In genomic region chr11:120065291-120065690, GRCm38 (mm10) we compare ENCODE assay signal across 8 mouse cellular contexts. TPM values are rescaled to one million over a fixed set of nuclear protein-coding genes. Genes with fewer than 3 reads are reported as not detected.
DNase-seq lines count a peak whose midpoint lies in the region; ATAC-seq and TF ChIP-seq lines count a peak whose summit lies in the region.

No protein-coding gene starts in this region.

- peak; percentile 81 for TF ChIP-seq CTCF in ES-Bruce4 (IDR thresholded peaks at IDR 0.05; ENCODE audit: low read depth, low read length)

- 39% methylated on average over 10 of the region's 10 CpGs for WGBS in hindbrain, embryonic 10.5 days
- WGBS in hindbrain, embryonic 13.5 days, result 30% methylated on average over 10 of the region's 10 CpGs
- 35% methylated on average over 10 of the region's 10 CpGs for WGBS in heart, embryonic 10.5 days
- WGBS in midbrain, embryonic 10.5 days, result 40% methylated on average over 10 of the region's 10 CpGs

- no peak overlapping the region for H3K27ac ChIP-seq in hindbrain, embryonic 10.5 days
- H3K27ac ChIP-seq in hindbrain, embryonic 13.5 days, result no peak overlapping the region
- H3K27ac ChIP-seq in ES-Bruce4 (ENCODE audit: insufficient read depth, low read length), result no peak overlapping the region
- peak overlapping the region; percentile 67 for H3K27ac ChIP-seq in heart, embryonic 10.5 days
- H3K27ac ChIP-seq in midbrain, embryonic 10.5 days (replicated peaks), result peak overlapping the region; percentile 33; the same call in 1 of the 2 replicates

- H3K4me2 ChIP-seq in hindbrain, embryonic 13.5 days, result no peak overlapping the region

- H3K4me3 ChIP-seq in hindbrain, embryonic 10.5 days, result no peak overlapping the region
- no peak overlapping the region for H3K4me3 ChIP-seq in hindbrain, embryonic 13.5 days
- H3K4me3 ChIP-seq in ES-Bruce4 (ENCODE audit: low read depth, low read length), result no peak overlapping the region
- peak overlapping the region; percentile 34 for H3K4me3 ChIP-seq in heart, embryonic 10.5 days
- no peak overlapping the region for H3K4me3 ChIP-seq in midbrain, embryonic 10.5 days

- peaks cover 74% of the 10 kb centered on the region for H3K36me3 ChIP-seq in hindbrain, embryonic 10.5 days
- H3K36me3 ChIP-seq in hindbrain, embryonic 13.5 days, result peaks cover 74% of the 10 kb centered on the region
- no peaks in the 10 kb centered on the region for H3K36me3 ChIP-seq in ES-Bruce4 (ENCODE audit: control insufficient read depth, insufficient read depth, low read length, poor library complexity, severe bottlenecking)
- peaks cover 61% of the 10 kb centered on the region for H3K36me3 ChIP-seq in heart, embryonic 10.5 days
- H3K36me3 ChIP-seq in midbrain, embryonic 10.5 days, result peaks cover 77% of the 10 kb centered on the region

- peaks cover 55% of the 10 kb centered on the region for H3K4me1 ChIP-seq in hindbrain, embryonic 10.5 days (replicated peaks)
- H3K4me1 ChIP-seq in hindbrain, embryonic 13.5 days (replicated peaks), result peaks cover 14% of the 10 kb centered on the region
- H3K4me1 ChIP-seq in ES-Bruce4 (ENCODE audit: control insufficient read depth, insufficient read depth, low read length), result peaks cover 3% of the 10 kb centered on the region
- peaks cover 52% of the 10 kb centered on the region for H3K4me1 ChIP-seq in heart, embryonic 10.5 days
- peaks cover 19% of the 10 kb centered on the region for H3K4me1 ChIP-seq in midbrain, embryonic 10.5 days

- H3K27me3 ChIP-seq in hindbrain, embryonic 10.5 days (ENCODE audit: insufficient read depth, poor library complexity, severe bottlenecking), result peaks cover 40% of the 10 kb centered on the region
- H3K27me3 ChIP-seq in hindbrain, embryonic 13.5 days, result no peaks in the 10 kb centered on the region
- H3K27me3 ChIP-seq in ES-Bruce4 (ENCODE audit: control insufficient read depth, insufficient read depth, low read length, poor library complexity, severe bottlenecking), result no peaks in the 10 kb centered on the region
- H3K27me3 ChIP-seq in heart, embryonic 10.5 days (ENCODE audit: insufficient read depth, poor library complexity, severe bottlenecking), result peaks cover 17% of the 10 kb centered on the region
- peaks cover 29% of the 10 kb centered on the region for H3K27me3 ChIP-seq in midbrain, embryonic 10.5 days (ENCODE audit: low read depth, poor library complexity, severe bottlenecking)

- H3K9ac ChIP-seq in hindbrain, embryonic 13.5 days, result no peak overlapping the region
- 0 out of 2 replicates have a peak overlapping the region, but pooled peaks have one; percentile 8 for H3K9ac ChIP-seq in ES-Bruce4 (ENCODE audit: low read depth, poor library complexity, severe bottlenecking)

- no peaks in the 10 kb centered on the region for H3K9me3 ChIP-seq in hindbrain, embryonic 10.5 days
- no peaks in the 10 kb centered on the region for H3K9me3 ChIP-seq in hindbrain, embryonic 13.5 days
- no peaks in the 10 kb centered on the region for H3K9me3 ChIP-seq in ES-Bruce4 (replicated peaks; ENCODE audit: control insufficient read depth, insufficient read depth, low read length, poor library complexity, severe bottlenecking)
- H3K9me3 ChIP-seq in heart, embryonic 10.5 days, result no peaks in the 10 kb centered on the region
- H3K9me3 ChIP-seq in midbrain, embryonic 10.5 days (replicated peaks), result no peaks in the 10 kb centered on the region

- no peak for TF ChIP-seq POLR2A in ES-Bruce4 (IDR thresholded peaks at IDR 0.05; ENCODE audit: insufficient read depth, low read length)

- peak; percentile 48 for DNase-seq in hindbrain, embryonic 10.5 days (ENCODE audit: low spot score)
- peak; percentile 75 for DNase-seq in cerebellum, adult 9-10 months
- DNase-seq in heart, embryonic 10.5 days (ENCODE audit: low spot score), result no peak
- peak; percentile 77 for DNase-seq in kidney, postnatal 14 days
- peak; percentile 51 for DNase-seq in midbrain, embryonic 10.5 days (ENCODE audit: low spot score)
- DNase-seq in testis, postnatal 14 days (ENCODE audit: low spot score), result peak; percentile 31

- ATAC-seq in hindbrain, embryonic 13.5 days (ENCODE audit: low FRiP score), result no peak

- TF ChIP-seq EP300 in ES-Bruce4 (IDR thresholded peaks at IDR 0.05; ENCODE audit: insufficient read depth, low read depth, low read length), result no peak

RNA-seq across cellular contexts. Expression of gene Aatk, which starts 18.3 kb away (rescaled TPM):
- 1.6 and 3.2 TPM in 2 replicates for polyA plus RNA-seq in hindbrain, embryonic 10.5 days (2016; fragmentation: Nextera tagmentation; extraction: Ambion mirVana)
- polyA plus RNA-seq in hindbrain, embryonic 13.5 days (2015; fragmentation: Nextera tagmentation; extraction: Ambion mirVana), result 24.1 and 24.3 TPM in 2 replicates
- 0.81 and 1.6 TPM in 2 replicates for polyA plus RNA-seq in ES-Bruce4 (2011; ENCODE audit: insufficient read depth, insufficient read length, low read depth, missing spikeins)
- 0.51 and 0.58 TPM in 2 replicates for polyA plus RNA-seq in heart, embryonic 10.5 days (2016; fragmentation: Nextera tagmentation; extraction: Ambion mirVana)
- 1.2 and 1.9 TPM in 2 replicates for polyA plus RNA-seq in midbrain, embryonic 10.5 days (2016; fragmentation: Nextera tagmentation; extraction: Ambion mirVana)

RNA-seq across cellular contexts. Expression of gene Cep131, which starts 21.3 kb away (rescaled TPM):
- 39.6 and 45.4 TPM in 2 replicates for polyA plus RNA-seq in hindbrain, embryonic 10.5 days (2016; fragmentation: Nextera tagmentation; extraction: Ambion mirVana)
- polyA plus RNA-seq in hindbrain, embryonic 13.5 days (2015; fragmentation: Nextera tagmentation; extraction: Ambion mirVana), result 23.2 and 26.7 TPM in 2 replicates
- 12.2 and 18.7 TPM in 2 replicates for polyA plus RNA-seq in ES-Bruce4 (2011; ENCODE audit: insufficient read depth, insufficient read length, low read depth, missing spikeins)
- polyA plus RNA-seq in heart, embryonic 10.5 days (2016; fragmentation: Nextera tagmentation; extraction: Ambion mirVana), result 21.1 and 29.0 TPM in 2 replicates
- 38.1 and 45.9 TPM in 2 replicates for polyA plus RNA-seq in midbrain, embryonic 10.5 days (2016; fragmentation: Nextera tagmentation; extraction: Ambion mirVana)

RNA-seq across cellular contexts. Expression of gene Tepsin, which starts 33.2 kb away (rescaled TPM):
- polyA plus RNA-seq in hindbrain, embryonic 10.5 days (2016; fragmentation: Nextera tagmentation; extraction: Ambion mirVana), result 21.4 and 25.3 TPM in 2 replicates
- 19.3 and 19.8 TPM in 2 replicates for polyA plus RNA-seq in hindbrain, embryonic 13.5 days (2015; fragmentation: Nextera tagmentation; extraction: Ambion mirVana)
- 12.2 and 15.6 TPM in 2 replicates for polyA plus RNA-seq in ES-Bruce4 (2011; ENCODE audit: insufficient read depth, insufficient read length, low read depth, missing spikeins)
- 21.2 and 23.2 TPM in 2 replicates for polyA plus RNA-seq in heart, embryonic 10.5 days (2016; fragmentation: Nextera tagmentation; extraction: Ambion mirVana)
- 20.0 and 21.2 TPM in 2 replicates for polyA plus RNA-seq in midbrain, embryonic 10.5 days (2016; fragmentation: Nextera tagmentation; extraction: Ambion mirVana)

RNA-seq across cellular contexts. Expression of gene Ndufaf8, which starts 33.4 kb away (rescaled TPM):
- polyA plus RNA-seq in hindbrain, embryonic 10.5 days (2016; fragmentation: Nextera tagmentation; extraction: Ambion mirVana), result 86.4 and 92.2 TPM in 2 replicates
- 52.7 and 57.0 TPM in 2 replicates for polyA plus RNA-seq in hindbrain, embryonic 13.5 days (2015; fragmentation: Nextera tagmentation; extraction: Ambion mirVana)
- polyA plus RNA-seq in ES-Bruce4 (2011; ENCODE audit: insufficient read depth, insufficient read length, low read depth, missing spikeins), result 15.3 and 17.2 TPM in 2 replicates
- polyA plus RNA-seq in heart, embryonic 10.5 days (2016; fragmentation: Nextera tagmentation; extraction: Ambion mirVana), result 92.2 and 106 TPM in 2 replicates
- polyA plus RNA-seq in midbrain, embryonic 10.5 days (2016; fragmentation: Nextera tagmentation; extraction: Ambion mirVana), result 89.7 and 91.0 TPM in 2 replicates

Comparison
In these comparisons a context has a peak if more than half of its experiments do, and no peak if none do; other contexts are left out.
1. H3K27ac ChIP-seq: peak in heart, embryonic 10.5 days (single experiment) and midbrain, embryonic 10.5 days (single experiment); none in hindbrain, embryonic 10.5 days (single experiment), hindbrain, embryonic 13.5 days (single experiment) and ES-Bruce4 (single experiment).